Mouse (Mus musculus): ENCODE results near the gene Sdk2.

The Sdk2 gene

GRCm38 (mm10) chr11:113748797-113749521 lies 317.9 kb downstream of the Sdk2 start:
- no peak for DNase-seq (ENCODE audit: low read depth in 1 of 2, low spot score in 2 of 2)

GRCm38 (mm10) chr11:113747725-113748380 lies 319.0 kb downstream of the Sdk2 start:
- no peak for DNase-seq (ENCODE audit: low read depth in 1 of 2, low spot score in 2 of 2)

- no peak for DNase-seq (ENCODE audit: low read depth in 1 of 2, low spot score in 2 of 2)
Observed at GRCm38 (mm10) chr11:113747056-113747455, 319.8 kb downstream of the Sdk2 start.

- DNase-seq (ENCODE audit: low read depth in 1 of 2, low spot score in 2 of 2): no peak
Observed at GRCm38 (mm10) chr11:113745961-113746360, 320.9 kb downstream of the Sdk2 start.

GRCm38 (mm10) chr11:113742998-113743397 lies 323.8 kb downstream of the Sdk2 start:
- no peak for DNase-seq (ENCODE audit: low read depth in 1 of 2, low spot score in 2 of 2)

- DNase-seq (ENCODE audit: low read depth in 1 of 2, low spot score in 2 of 2): no peak
Observed at GRCm38 (mm10) chr11:113740100-113740499, 326.7 kb downstream of the Sdk2 start.

- DNase-seq (ENCODE audit: low read depth in 1 of 2, low spot score in 2 of 2): no peak
Observed at GRCm38 (mm10) chr11:113739213-113739612, 327.6 kb downstream of the Sdk2 start.

GRCm38 (mm10) chr11:113737912-113738311 lies 328.9 kb downstream of the Sdk2 start:
- peak in 1 of 2 experiments; percentile 78 for DNase-seq (ENCODE audit: low read depth in 1 of 2, low spot score in 2 of 2)

- DNase-seq (ENCODE audit: low read depth in 1 of 2, low spot score in 2 of 2): no peak
Observed at GRCm38 (mm10) chr11:113737553-113737854, 329.3 kb downstream of the Sdk2 start.

- DNase-seq (ENCODE audit: low read depth in 1 of 2, low spot score in 2 of 2): no peak
Observed at GRCm38 (mm10) chr11:113736848-113737552, 329.8 kb downstream of the Sdk2 start.

GRCm38 (mm10) chr11:113735151-113735550 lies 331.7 kb downstream of the Sdk2 start:
- no peak for DNase-seq (ENCODE audit: low read depth in 1 of 2, low spot score in 2 of 2)

- DNase-seq (ENCODE audit: low read depth in 1 of 2, low spot score in 2 of 2): peak; percentile 50 to 69
Observed at GRCm38 (mm10) chr11:113733631-113734364, 333.0 kb downstream of the Sdk2 start.

GRCm38 (mm10) chr11:113731945-113732612 lies 334.8 kb downstream of the Sdk2 start:
- DNase-seq (ENCODE audit: low read depth in 1 of 2, low spot score in 2 of 2): no peak

- no peak for DNase-seq (ENCODE audit: low read depth in 1 of 2, low spot score in 2 of 2)
Observed at GRCm38 (mm10) chr11:113730879-113731278, 336.0 kb downstream of the Sdk2 start.

- no peak for DNase-seq (ENCODE audit: low read depth in 1 of 2, low spot score in 2 of 2)
Observed at GRCm38 (mm10) chr11:113729917-113730316, 336.9 kb downstream of the Sdk2 start.

- no peak for DNase-seq (ENCODE audit: low read depth in 1 of 2, low spot score in 2 of 2)
Observed at GRCm38 (mm10) chr11:113729239-113729638, 337.6 kb downstream of the Sdk2 start.

- DNase-seq (ENCODE audit: low read depth in 1 of 2, low spot score in 2 of 2): no peak
Observed at GRCm38 (mm10) chr11:113727992-113728391, 338.9 kb downstream of the Sdk2 start.

GRCm38 (mm10) chr11:113726994-113727888 lies 339.6 kb downstream of the Sdk2 start:
- DNase-seq (ENCODE audit: low read depth in 1 of 2, low spot score in 2 of 2): no peak

Measured in monocyte, adult 2 months (primary cell).